Mouse (Mus musculus) liver, postnatal 0 days (tissue): Measurements from ENCODE around the gene Nmbr. TPM values are rescaled to one million over a fixed set of nuclear protein-coding genes. Genes with fewer than 3 reads are reported as not detected.
A peak's percentile ranks its signal among the peaks of the same experiment; 100 is the strongest.

Experiments
- ATAC-seq: fragments of 200-750 bp; cut with Nextera tagmentation; 2 replicates; pipeline ENCODE4 v1.8.0; 2017; ENCODE audit warnings: mild to moderate bottlenecking, moderate library complexity
- DNase-seq: peaks from one replicate; pipeline ENCODE4 v3.0.0-alpha.2; 2016
- H3K27ac ChIP-seq: fragments of 300-500 bp; sonication (generic); 2 replicates; pipeline ENCODE4 v1.5.1; 2014; ENCODE audit warnings: antibody characterized with exemption, moderate library complexity, mild to moderate bottlenecking, low read depth
- H3K27me3 ChIP-seq: fragments of 300-500 bp; sonication (generic); 2 replicates; pipeline ENCODE4 v1.6.1; 2014; ENCODE audit warnings: low read length, control low read depth, mixed read lengths; ENCODE audit not compliant: insufficient read depth
- H3K36me3 ChIP-seq: fragments of 300-500 bp; sonication (generic); replicated peaks from 2 replicates; pipeline ENCODE4 v1.6.1; 2014; ENCODE audit warnings: mild to moderate bottlenecking, control low read depth, low read length, moderate library complexity, mixed read lengths; ENCODE audit not compliant: insufficient read depth
- H3K4me1 ChIP-seq: fragments of 300-500 bp; sonication (generic); 2 replicates; pipeline ENCODE4 v1.6.1; 2014; ENCODE audit warnings: antibody characterized with exemption, mild to moderate bottlenecking, control low read depth; ENCODE audit not compliant: insufficient read depth
- H3K4me2 ChIP-seq: fragments of 300-500 bp; sonication (generic); 2 replicates; pipeline ENCODE4 v1.6.1; 2014; ENCODE audit warnings: low read depth, mild to moderate bottlenecking, low read length, moderate library complexity, mixed read lengths
- H3K4me3 ChIP-seq: fragments of 300-500 bp; sonication (generic); 2 replicates; pipeline ENCODE4 v1.5.1; 2014; ENCODE audit warnings: low read depth, low read length
- H3K9ac ChIP-seq: fragments of 300-500 bp; sonication (generic); replicated peaks from 2 replicates; pipeline ENCODE4 v1.6.1; 2014; ENCODE audit warnings: mild to moderate bottlenecking, moderate library complexity
- H3K9me3 ChIP-seq: fragments of 300-500 bp; sonication (generic); 2 replicates; pipeline ENCODE4 v1.6.1; 2016; ENCODE audit warnings: mild to moderate bottlenecking, control low read depth, low read length, mixed read lengths
- CTCF ChIP-seq: sonication (generic); IDR thresholded peaks from 2 replicates; pipeline ENCODE4 v1.5.1; 2016; ENCODE audit warnings: antibody characterized with exemption, low read depth
- EP300 ChIP-seq: IDR thresholded peaks from 2 replicates; pipeline ENCODE4 v1.6.1; 2016; ENCODE audit warnings: antibody characterized with exemption, low read depth, mild to moderate bottlenecking
- WGBS: fragments of 180-500 bp; shearing (Covaris S2); extraction: QIAGEN DNeasy Blood & Tissue Kit; methylation state at CpG from one replicate; pipeline ENCODE4 v1.1.7; 2014; ENCODE audit not compliant: insufficient replicate concordance; 5-methylcytosine and 5-hydroxymethylcytosine counted together
- polyA plus RNA-seq: library from polyadenylated mRNA; unstranded; fragments of >200 nt; fragmentation: Nextera tagmentation; extraction: Ambion mirVana; gene quantifications from 2 replicates; pipeline ENCODE4 v1.2.1, GENCODE M21; 2015

Gene Nmbr
- polyA plus RNA-seq, 1 experiment from 2014 or later: not detected

DNA sequence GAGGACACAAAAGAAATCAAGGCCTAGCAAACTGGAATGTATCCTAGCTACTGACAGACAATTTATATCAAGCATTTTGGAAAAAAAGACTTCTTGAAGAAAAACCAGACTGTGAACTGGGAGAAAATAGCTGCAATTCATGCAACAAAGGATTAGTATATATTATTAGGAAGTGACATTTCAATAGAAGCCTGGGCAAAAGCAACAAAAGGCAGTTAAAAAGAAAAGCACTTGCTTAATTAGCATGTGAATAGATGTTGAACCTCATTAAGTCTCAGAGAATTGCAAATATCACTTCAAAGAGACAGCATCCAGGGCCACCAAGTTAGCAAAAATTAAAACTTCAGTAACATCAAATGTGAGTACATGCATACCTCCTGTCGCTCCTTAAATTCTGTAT lies 2.2 kb upstream of the Nmbr start:
- Histone ChIP-seq H3K9me3 (no peaks in the 10 kb centered on the region), H3K4me1 (peaks cover 10% of the 10 kb centered on the region), H3K36me3 (no peaks in the 10 kb centered on the region), H3K27me3 (no peaks in the 10 kb centered on the region), H3K9ac (no peak overlapping the region), H3K4me3 (no peak overlapping the region), H3K27ac (no peak overlapping the region), H3K4me2 (no peak overlapping the region)
- ATAC-seq (no peak), DNase-seq (no peak)
- 83% methylated on average over 1 of the region's 1 CpGs for WGBS
- TF ChIP-seq EP300 (no peak), CTCF (no peak)

DNA sequence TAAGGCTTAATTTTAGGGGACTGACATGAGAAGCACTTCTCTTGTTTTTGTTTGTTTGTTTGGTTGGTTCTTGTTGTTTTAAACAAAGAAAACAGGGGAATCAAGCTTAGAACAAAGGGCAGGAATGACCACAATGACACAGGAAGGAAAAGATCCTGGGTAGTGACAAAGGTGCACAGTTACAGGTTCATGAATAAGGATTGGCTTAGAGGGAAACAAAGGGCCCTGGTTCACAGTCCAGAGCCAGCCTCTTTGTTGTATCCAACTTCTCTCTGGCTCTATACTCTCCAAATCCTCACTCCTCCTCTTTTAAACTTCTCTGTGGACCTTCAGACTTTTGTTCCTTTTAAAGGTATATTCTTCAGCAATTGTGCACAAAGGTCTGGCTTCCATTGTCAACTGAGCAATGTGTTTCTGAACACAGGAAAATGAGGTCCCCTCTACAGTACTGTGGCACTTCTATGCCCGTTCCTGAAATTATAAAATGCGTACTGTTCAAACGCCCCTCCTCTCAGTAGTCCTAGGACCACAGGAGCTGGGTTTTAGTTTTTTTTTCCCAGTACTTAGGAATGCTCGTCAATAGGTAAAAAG lies 1.5 kb upstream of the Nmbr start:
- no peak overlapping the region for H3K27ac ChIP-seq
- no peak for DNase-seq
- no peaks in the 10 kb centered on the region for H3K36me3 ChIP-seq
- WGBS: 49% methylated on average over 4 of the region's 4 CpGs
- no peaks in the 10 kb centered on the region for H3K9me3 ChIP-seq
- H3K4me1 ChIP-seq: peaks cover 10% of the 10 kb centered on the region
- H3K4me3 ChIP-seq: peak overlapping the region; percentile 100
- peak overlapping the region; percentile 73 for H3K4me2 ChIP-seq
- H3K27me3 ChIP-seq: no peaks in the 10 kb centered on the region
- peak overlapping the region; percentile 95 for H3K9ac ChIP-seq
- no peak for TF ChIP-seq EP300
- no peak for TF ChIP-seq CTCF
- no peak for ATAC-seq

- TF ChIP-seq EP300 (no peak), CTCF (no peak)
- no peaks in the 10 kb centered on the region for H3K36me3 ChIP-seq
- ATAC-seq: no peak
- no peak for DNase-seq
- H3K9ac ChIP-seq: no peak within 1 kb of the TSS
- H3K27me3 ChIP-seq: no peaks in the 10 kb centered on the region
- no peaks in the 10 kb centered on the region for H3K4me1 ChIP-seq
- WGBS: 49% methylated on average over 3 of the region's 3 CpGs
- no peak within 1 kb of the TSS for H3K4me3 ChIP-seq
- no peak within 1 kb of the TSS for H3K4me2 ChIP-seq
- H3K27ac ChIP-seq: no peak within 1 kb of the TSS
- no peaks in the 10 kb centered on the region for H3K9me3 ChIP-seq
Measured at GRCm38 (mm10) chr10:14718114-14718513, 12.7 kb downstream of the Nmbr start, which contains the start of gene Gje1. TSS of gene Gje1 (minus strand) at chr10:14718214.

DNA sequence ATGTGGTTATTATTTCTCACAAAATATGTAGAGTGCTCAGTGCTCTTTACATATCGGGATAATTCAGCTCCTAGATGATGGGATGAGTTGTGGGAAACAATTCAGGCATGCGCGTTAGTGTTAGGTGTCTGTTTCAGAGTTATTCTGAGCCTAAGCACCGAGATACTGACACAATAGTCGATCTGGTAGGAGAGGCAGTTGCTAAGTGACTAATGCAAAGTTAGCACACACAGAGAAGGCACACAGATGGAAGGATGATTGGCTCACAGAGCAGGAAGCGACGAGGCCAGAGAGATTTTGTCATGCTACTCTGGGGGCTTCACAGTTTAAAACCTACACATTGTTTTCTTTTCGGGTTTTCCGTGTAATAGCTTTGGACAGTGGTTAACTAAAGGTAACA lies 20.3 kb downstream of the Nmbr start:
- Histone ChIP-seq H3K27ac (no peak overlapping the region), H3K9ac (no peak overlapping the region), H3K4me3 (no peak overlapping the region), H3K4me1 (no peaks in the 10 kb centered on the region), H3K4me2 (no peak overlapping the region), H3K27me3 (no peaks in the 10 kb centered on the region), H3K36me3 (no peaks in the 10 kb centered on the region), H3K9me3 (no peaks in the 10 kb centered on the region)
- ATAC-seq (no peak), DNase-seq (no peak)
- TF ChIP-seq CTCF (no peak), EP300 (no peak)
- 66% methylated on average over 9 of the region's 9 CpGs for WGBS

- ATAC-seq (no peak), DNase-seq (no peak)
- Histone ChIP-seq H3K4me1 (no peaks in the 10 kb centered on the region), H3K4me3 (no peak overlapping the region), H3K27me3 (no peaks in the 10 kb centered on the region), H3K27ac (no peak overlapping the region), H3K9me3 (no peaks in the 10 kb centered on the region), H3K4me2 (no peak overlapping the region), H3K9ac (no peak overlapping the region), H3K36me3 (no peaks in the 10 kb centered on the region)
- 6% methylated on average over 2 of the region's 2 CpGs for WGBS
- TF ChIP-seq CTCF (peak; percentile 60), EP300 (no peak)
Measured at GRCm38 (mm10) chr10:14734285-14734684, 28.9 kb downstream of the Nmbr start.

DNA sequence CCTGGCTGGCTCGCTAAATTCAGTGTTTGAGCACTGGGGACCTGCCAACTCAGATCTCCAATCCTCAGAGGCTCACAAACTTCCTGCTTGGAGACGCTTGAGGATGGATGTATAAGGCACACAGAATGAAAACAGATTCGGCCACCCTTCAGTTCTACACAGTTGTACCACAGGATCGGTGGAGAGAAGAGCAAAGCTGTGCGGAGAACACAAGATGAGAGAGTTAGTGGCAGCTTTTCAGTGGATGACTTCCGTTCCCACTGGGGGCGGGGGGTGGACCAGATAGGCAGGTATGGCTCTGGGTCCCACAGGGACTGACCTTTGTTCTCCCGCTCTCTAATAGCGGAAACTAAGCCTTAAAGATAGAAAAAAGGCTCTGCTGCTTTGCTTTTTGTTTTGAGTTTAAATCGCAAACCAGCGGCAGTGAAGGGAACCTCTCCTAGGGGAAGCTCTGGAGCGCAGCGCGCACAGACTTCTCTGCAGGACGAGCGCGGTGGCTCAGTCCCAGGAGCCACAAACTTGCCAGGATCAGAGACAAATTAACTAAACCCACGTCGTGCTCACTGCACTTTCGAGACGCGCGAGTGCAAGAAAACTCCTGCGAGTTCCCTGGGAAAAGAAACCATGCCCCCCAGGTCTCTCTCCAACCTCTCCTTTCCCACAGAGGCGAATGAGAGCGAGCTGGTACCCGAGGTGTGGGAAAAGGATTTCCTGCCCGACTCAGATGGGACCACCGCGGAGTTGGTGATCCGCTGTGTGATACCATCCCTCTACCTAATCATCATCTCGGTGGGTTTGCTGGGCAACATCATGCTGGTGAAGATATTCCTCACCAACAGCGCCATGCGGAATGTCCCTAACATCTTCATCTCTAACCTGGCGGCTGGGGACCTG lies 54.5 kb downstream of the Nmbr start:
- Histone ChIP-seq H3K9ac (no peak overlapping the region), H3K4me1 (no peaks in the 10 kb centered on the region), H3K36me3 (no peaks in the 10 kb centered on the region), H3K4me2 (0 out of 2 replicates have a peak overlapping the region, but pooled peaks have one; percentile 22), H3K27ac (no peak overlapping the region), H3K27me3 (0 out of 2 replicates have a peak, but pooled peaks cover 4% of the 10 kb centered on the region), H3K9me3 (no peaks in the 10 kb centered on the region), H3K4me3 (no peak overlapping the region)
- WGBS: 4% methylated on average over 35 of the region's 35 CpGs
- ATAC-seq: no peak
- TF ChIP-seq CTCF (no peak), EP300 (no peak)
- no peak for DNase-seq
